Mouse (Mus musculus) CD4-positive, CD25-positive, alpha-beta regulatory T cell, adult 4 months (primary cell): ENCODE data around the gene Vwa3b. TPM values are rescaled to one million over a fixed set of nuclear protein-coding genes. Genes with fewer than 3 reads are reported as not detected.

ENCODE experiments used
- ATAC-seq: one replicate; pipeline ENCODE4 v1.8.0; 2017
- polyA plus RNA-seq, 2 experiments: library from polyadenylated mRNA; unstranded; fragments of 100-300 nt; shearing (Covaris generic); gene quantifications; one replicate each; pipeline ENCODE4 v1.2.1; 2017

Gene Vwa3b
- polyA plus RNA-seq, 2 experiments from 2014 or later, result 0.50 to 2.0 TPM

DNA sequence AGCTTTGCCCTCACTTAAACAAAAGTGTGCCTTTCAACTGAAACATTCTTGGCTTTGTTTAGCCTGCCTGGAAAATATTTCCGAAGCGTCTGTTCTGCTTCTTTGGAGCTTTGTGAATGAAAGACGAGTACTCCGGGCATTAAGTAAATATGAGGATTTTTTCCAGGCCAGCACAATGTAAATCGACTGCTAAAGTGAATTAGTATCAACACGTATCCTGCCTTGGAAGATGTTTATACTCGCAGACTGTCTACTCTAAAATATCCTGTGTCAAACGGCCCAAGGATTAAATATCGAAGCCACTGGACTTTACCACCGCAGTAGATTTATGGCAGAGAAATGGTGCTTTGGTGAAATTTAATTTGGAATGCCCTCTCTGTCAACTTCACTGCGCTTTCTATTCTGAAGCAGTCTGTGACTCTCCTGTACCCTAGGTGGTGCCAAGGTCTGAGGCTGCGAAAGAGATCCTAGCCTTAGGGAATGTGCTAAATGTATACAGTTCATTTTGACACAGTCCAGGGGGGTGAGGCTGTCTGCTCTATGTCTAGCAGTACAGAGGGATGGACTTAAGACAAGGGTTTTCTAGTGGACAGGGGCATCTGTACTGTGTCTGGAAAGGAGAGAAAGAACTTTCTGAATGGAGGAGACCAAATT lies 98.4 kb downstream of the Vwa3b start:
- no peak for ATAC-seq

- no peak for ATAC-seq
Measured at GRCm38 (mm10) chr1:37130012-37130570, 103.7 kb downstream of the Vwa3b start.

DNA sequence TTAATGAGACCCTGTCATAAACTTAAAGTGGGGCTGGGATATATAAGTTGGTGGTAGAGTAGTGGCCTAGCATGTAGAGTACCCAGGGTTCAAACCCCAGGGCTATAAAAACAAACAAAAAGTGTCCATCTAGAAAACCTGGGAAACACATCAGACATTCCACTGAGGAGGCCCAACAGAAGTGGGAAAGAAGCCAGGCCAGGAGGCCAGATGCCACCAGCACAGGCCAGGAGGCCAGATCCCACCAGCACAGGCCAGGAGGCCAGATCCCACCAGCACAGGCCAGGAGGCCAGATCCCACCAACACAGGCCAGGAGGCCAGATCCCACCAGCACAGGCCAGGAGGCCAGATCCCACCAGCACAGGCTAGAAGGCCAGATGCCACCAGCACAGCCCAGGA lies 104.8 kb downstream of the Vwa3b start:
- no peak for ATAC-seq

DNA sequence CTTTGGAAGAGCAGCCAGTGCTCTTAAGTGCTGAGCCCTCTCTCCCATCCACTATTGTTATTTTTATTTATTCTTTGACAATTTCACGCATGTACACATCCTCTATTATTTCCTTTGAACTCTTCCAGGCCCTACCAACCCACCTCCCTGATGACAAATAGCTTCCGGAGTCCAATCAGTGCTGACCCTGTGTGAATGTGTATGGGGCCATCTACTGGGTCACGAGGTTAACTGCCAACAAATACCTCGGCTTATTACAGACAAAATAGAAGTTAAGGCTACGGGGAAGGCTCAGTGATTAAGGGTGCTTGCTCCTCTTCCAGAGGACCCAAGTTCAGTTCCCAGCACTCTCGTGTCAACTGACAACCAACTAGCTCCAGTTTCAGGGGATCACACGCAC lies 106.0 kb downstream of the Vwa3b start:
- no peak for ATAC-seq

GRCm38 (mm10) chr1:37145966-37146365 lies 119.6 kb downstream of the Vwa3b start:
- ATAC-seq, result no peak

- no peak for ATAC-seq
Measured at GRCm38 (mm10) chr1:37149866-37150265, 123.5 kb downstream of the Vwa3b start.

- no peak for ATAC-seq
Measured at GRCm38 (mm10) chr1:37151896-37152295, 125.5 kb downstream of the Vwa3b start.

- ATAC-seq, result no peak
Measured at GRCm38 (mm10) chr1:37166066-37166465, 139.7 kb downstream of the Vwa3b start.

GRCm38 (mm10) chr1:37167918-37168317 lies 141.5 kb downstream of the Vwa3b start:
- ATAC-seq, result no peak

GRCm38 (mm10) chr1:37177874-37178273 lies 151.5 kb downstream of the Vwa3b start:
- no peak for ATAC-seq

- no peak for ATAC-seq
Measured at GRCm38 (mm10) chr1:37179852-37180251, 153.5 kb downstream of the Vwa3b start.

- no peak for ATAC-seq
Measured at GRCm38 (mm10) chr1:37187050-37187449, 160.7 kb downstream of the Vwa3b start.

- no peak for ATAC-seq
Measured at GRCm38 (mm10) chr1:37194607-37195006, 168.2 kb downstream of the Vwa3b start.

GRCm38 (mm10) chr1:37201406-37201805 lies 175.0 kb downstream of the Vwa3b start:
- ATAC-seq, result no peak

DNA sequence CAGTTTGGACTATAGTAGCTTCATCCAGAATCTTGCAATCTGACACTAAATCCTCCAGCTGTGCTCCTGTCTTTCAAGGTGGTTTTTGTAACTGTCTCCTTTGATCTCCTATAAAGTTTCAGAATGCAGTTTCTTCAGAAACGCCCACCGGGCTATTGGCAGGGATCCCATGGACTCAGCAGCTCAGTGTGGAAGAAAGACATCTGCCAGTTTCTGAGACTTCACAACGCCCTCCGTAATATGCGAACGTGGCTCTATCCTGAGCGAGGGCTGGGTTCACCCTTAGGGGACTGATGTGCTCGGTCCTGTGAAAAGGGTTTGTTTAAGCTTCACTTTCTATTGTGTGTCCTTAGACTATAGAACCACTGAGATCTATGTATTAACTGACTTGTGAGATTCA lies 181.3 kb downstream of the Vwa3b start:
- no peak for ATAC-seq

DNA sequence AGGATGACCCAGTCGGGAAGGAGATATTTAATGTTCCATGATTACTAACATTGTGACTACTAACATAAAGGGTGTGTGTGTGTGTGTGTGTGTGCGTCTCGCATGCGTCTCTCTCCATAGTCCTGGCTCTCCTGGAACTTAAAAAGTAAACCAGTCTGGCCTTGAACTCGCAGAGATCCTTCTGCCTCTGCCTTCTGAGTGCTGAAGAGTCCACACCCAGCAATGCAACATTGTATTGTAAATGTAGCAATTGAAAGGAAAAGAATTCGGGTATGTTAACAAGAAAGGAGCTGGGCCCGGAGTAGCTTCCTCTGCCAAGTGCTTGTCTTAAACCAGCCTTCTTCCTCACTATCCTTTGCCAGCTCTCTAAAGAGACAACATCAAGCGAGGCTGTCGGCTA lies 186.0 kb downstream of the Vwa3b start:
- no peak for ATAC-seq

DNA sequence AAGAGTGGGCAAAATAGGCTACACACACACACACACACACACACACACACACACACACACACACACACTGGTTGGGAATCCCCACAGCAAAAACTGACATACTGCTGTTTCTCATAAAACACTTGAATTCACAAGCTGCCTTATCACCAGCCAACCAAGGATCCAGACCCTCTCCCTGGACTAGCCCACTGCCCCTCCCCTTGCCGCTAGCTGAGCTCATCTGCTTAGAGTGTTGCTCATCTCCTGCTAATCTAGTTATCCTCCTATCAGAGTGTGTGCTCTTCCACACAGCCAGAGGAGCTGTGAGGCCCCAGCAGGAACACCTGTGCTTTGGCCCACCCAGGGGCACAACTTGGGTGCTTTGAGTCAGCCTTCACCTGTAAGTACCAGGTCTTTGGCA lies 187.7 kb downstream of the Vwa3b start, which contains the start of gene Cnga3:
Gene Cnga3 (plus strand): TSS at position 291 of the 400 bp plus-strand sequence.
- no peak for ATAC-seq

DNA sequence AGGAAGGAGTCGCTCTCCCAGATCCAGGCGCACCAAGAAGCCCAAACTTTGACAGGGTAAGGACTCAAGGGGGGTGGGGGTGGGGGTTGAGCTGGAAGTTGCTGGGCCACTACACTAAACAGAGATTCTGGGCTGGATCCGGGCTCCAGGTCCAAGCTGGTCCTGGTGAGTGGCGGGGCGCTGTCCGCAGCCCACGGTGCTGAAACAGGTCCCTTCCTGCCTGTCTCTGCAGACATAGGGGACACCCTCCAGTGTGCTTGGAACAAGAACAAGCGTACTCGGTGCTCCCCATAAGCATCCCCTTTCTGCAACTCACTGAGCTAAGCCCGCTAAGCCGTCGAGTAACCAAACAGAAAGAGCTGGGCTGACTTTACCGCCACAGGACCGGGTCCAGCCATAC lies 192.0 kb downstream of the Vwa3b start:
- ATAC-seq, result no peak

DNA sequence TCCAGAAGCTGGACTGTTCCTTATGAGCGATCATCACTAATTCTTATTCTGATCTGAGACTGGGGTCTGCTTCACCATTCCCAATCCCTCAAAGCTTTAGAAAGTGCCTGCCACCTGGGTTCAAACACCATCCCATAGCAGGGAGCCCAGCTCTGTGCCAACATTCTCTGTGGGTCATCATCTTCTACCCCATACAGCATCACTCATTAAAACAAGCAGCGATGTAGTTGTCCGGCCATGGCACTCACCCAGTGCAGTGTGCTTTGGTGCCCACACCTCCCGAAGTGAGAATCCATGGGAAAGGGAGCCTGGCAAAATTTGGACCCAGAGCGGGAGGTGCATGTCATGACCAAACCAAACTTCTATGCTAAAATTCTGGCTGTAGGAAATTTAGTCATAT lies 193.2 kb downstream of the Vwa3b start:
- no peak for ATAC-seq

DNA sequence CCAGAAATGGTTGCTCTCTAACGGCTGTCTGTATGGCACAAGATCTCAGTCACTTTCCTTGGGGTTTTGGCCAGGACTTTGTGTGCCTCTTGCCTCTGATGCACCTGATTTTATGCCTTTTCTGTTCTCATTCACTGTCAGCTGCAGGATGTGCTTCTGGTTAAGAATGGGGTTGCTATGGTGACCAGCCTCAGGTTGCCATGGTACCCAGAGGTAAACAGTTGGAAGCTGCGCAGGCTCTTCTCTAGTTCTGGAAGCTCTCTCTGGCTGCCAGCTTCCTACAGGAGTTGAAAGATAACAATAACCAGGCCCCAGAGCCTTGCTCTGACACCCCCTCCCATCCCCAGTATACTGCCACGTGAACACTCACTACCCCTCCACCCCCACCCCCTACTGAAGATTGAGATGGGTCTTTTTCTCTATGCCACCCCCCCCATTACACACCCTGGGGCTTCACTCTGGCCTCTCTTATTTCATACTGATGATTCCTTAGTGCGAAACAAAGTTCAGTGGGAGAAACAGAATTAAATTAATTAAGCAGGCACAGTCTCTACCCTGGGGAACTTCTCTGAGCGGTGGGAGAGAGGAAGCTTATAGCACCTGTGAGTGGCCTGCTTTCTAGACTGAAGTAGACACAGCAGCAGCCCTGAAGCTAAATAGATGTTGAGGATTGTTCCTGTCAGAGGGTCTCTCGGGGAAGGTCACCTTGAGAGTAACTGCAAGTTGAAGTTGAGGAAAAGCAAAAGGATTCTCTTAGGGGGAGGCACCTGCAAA lies 193.9 kb downstream of the Vwa3b start:
- ATAC-seq, result no peak

DNA sequence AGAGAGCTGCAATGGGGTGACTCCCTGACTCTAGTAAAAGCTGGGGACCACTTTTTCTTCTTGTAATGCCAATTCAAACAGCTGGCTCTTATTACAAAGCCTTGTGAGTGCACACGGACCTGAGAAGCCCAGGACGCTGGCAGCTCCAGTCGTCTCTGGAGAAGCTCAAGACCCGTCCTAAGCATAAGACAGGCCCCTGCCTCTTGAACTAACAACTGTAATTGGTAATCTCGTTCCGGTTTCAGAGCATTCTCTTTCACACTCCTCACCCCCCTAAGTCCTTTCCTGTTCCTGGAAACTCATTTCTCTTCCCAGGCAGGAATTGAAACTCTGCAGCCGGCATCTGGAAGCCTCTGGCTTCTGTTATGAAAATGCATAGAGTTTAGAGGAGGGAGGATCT lies 195.6 kb downstream of the Vwa3b start:
- ATAC-seq, result no peak

- no peak for ATAC-seq
Measured at GRCm38 (mm10) chr1:37230404-37230803, 204.0 kb downstream of the Vwa3b start.

DNA sequence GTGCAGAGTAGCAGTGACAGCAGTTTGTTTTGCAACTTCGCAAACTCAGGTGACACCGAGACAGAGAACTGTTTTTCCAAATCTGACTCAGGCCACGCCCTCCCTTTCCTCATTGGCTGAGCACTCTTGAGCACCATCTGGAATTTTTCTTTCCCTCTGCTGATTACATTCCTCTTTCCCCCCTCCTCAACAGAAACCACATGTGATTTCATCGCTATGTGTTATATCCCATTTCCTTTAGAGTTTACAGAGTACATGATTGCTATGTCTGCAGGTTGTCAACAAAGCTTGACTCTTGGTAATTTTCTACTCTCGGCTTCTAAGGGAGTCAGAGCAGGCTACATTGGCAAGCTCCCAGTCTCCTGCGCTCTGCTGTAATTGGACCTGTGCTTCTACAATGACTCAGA lies 204.9 kb downstream of the Vwa3b start:
- no peak for ATAC-seq
